Mouse (Mus musculus) liver, adult 2 months (tissue): Measurements from ENCODE around the gene Cox19. TPM values are rescaled to one million over a fixed set of nuclear protein-coding genes. Genes with fewer than 3 reads are reported as not detected.

Source experiments
- DNase-seq: peaks from one replicate; pipeline ENCODE4 v3.0.0-alpha.2; 2011; ENCODE audit warnings: low read depth, low spot score; ENCODE audit errors: extremely low read depth
- H3K27ac ChIP-seq: fragments of 200-500 bp; replicated peaks from 2 replicates; pipeline ENCODE4 v1.5.1; 2012; ENCODE audit warnings: low read depth, mild to moderate bottlenecking, control low read depth, inconsistent platforms, low read length; ENCODE audit not compliant: insufficient read depth
- H3K27me3 ChIP-seq: fragments of 200-500 bp; 2 replicates; pipeline ENCODE4 v1.6.1; 2012; ENCODE audit warnings: mild to moderate bottlenecking, moderate library complexity, low read length, inconsistent platforms; ENCODE audit not compliant: control insufficient read depth, insufficient read depth
- H3K36me3 ChIP-seq: fragments of 200-500 bp; 2 replicates; pipeline ENCODE4 v1.6.1; 2012; ENCODE audit warnings: low read length, inconsistent platforms; ENCODE audit not compliant: control insufficient read depth, insufficient read depth
- H3K4me1 ChIP-seq: fragments of 200-500 bp; 2 replicates; pipeline ENCODE4 v1.6.1; 2011; ENCODE audit warnings: low read length; ENCODE audit not compliant: control insufficient read depth, insufficient read depth
- H3K4me3 ChIP-seq: fragments of 200-500 bp; 2 replicates; pipeline ENCODE4 v1.5.1; 2011; ENCODE audit warnings: low read depth, mild to moderate bottlenecking, control low read depth, low read length, moderate library complexity; ENCODE audit not compliant: insufficient read depth
- H3K79me2 ChIP-seq: fragments of 200-500 bp; 2 replicates; pipeline ENCODE4 v1.6.1; 2012; ENCODE audit warnings: inconsistent platforms, mild to moderate bottlenecking, low read length, moderate library complexity; ENCODE audit not compliant: control insufficient read depth, insufficient read depth
- H3K9ac ChIP-seq: fragments of 200-500 bp; 2 replicates; pipeline ENCODE4 v1.6.1; 2012; ENCODE audit warnings: low read depth, mild to moderate bottlenecking, control low read depth, inconsistent platforms, low read length
- CTCF ChIP-seq: fragments of 200-500 bp; IDR thresholded peaks from 2 replicates; pipeline ENCODE4 v1.5.1; 2011; ENCODE audit warnings: low read depth, low read length, control low read depth
- POLR2A ChIP-seq: fragments of 200-500 bp; IDR thresholded peaks from 2 replicates; pipeline ENCODE4 v1.6.1; 2011; ENCODE audit warnings: low read length, control low read depth; ENCODE audit not compliant: insufficient read depth; ENCODE audit errors: extremely low read depth
- WGBS: fragments of 180-500 bp; shearing (Covaris S2); methylation state at CpG from one replicate; pipeline ENCODE4 v1.1.7; 2018; 5-methylcytosine and 5-hydroxymethylcytosine counted together
- polyA plus RNA-seq: library from polyadenylated mRNA; depleted of rRNA; stranded (reverse); fragments of >200 nt; gene quantifications from 2 replicates; pipeline ENCODE4 v1.2.3, GENCODE M21; 2012
- total RNA-seq: library from RNA; depleted of rRNA; stranded (reverse); fragments of >200 nt; gene quantifications from 2 replicates; pipeline ENCODE4 v1.2.3, GENCODE M21; 2014

Cox19 gene
- total and polyA plus RNA-seq, 2 experiments, result 23.6 to 82.4 TPM

GRCm38 (mm10) chr5:139389676-139390061 is 38.5 kb upstream of the Cox19 start:
- Histone ChIP-seq H3K27me3 (no peaks in the 10 kb centered on the region), H3K9ac (peak overlapping the region; percentile 8; the same call in 1 of the 2 replicates), H3K79me2 (peaks cover 43% of the 10 kb centered on the region), H3K4me1 (peaks cover 53% of the 10 kb centered on the region), H3K27ac (peak overlapping the region; percentile 57), H3K36me3 (peaks cover 3% of the 10 kb centered on the region; the same call in 1 of the 2 replicates), H3K4me3 (no peak overlapping the region)
- 2% methylated on average over 6 of the region's 6 CpGs for WGBS
- DNase-seq, result peak; percentile 86
- TF ChIP-seq POLR2A (no peak), CTCF (peak; percentile 26; the same call in 1 of the 2 replicates)

- Histone ChIP-seq H3K27me3 (no peaks in the 10 kb centered on the region), H3K79me2 (peaks cover 43% of the 10 kb centered on the region), H3K4me1 (peaks cover 55% of the 10 kb centered on the region), H3K36me3 (peaks cover 3% of the 10 kb centered on the region; the same call in 1 of the 2 replicates), H3K9ac (peak overlapping the region; percentile 19), H3K4me3 (no peak overlapping the region), H3K27ac (peak overlapping the region; percentile 65)
- WGBS, result 46% methylated on average over 17 of the region's 17 CpGs
- no peak for DNase-seq
- no peak for TF ChIP-seq CTCF
- TF ChIP-seq POLR2A, result no peak
These were observed 37.8 kb upstream of the Cox19 start for GRCm38 (mm10) chr5:139388694-139389675.

GRCm38 (mm10) chr5:139388195-139388570 is 37.0 kb upstream of the Cox19 start:
- peaks cover 3% of the 10 kb centered on the region; the same call in 1 of the 2 replicates for H3K36me3 ChIP-seq
- DNase-seq, result no peak
- H3K9ac ChIP-seq, result peak overlapping the region; percentile 19
- WGBS, result 80% methylated on average over 4 of the region's 4 CpGs
- H3K27me3 ChIP-seq, result no peaks in the 10 kb centered on the region
- H3K27ac ChIP-seq, result peak overlapping the region; percentile 65
- peaks cover 49% of the 10 kb centered on the region for H3K79me2 ChIP-seq
- peaks cover 63% of the 10 kb centered on the region for H3K4me1 ChIP-seq
- no peak for TF ChIP-seq POLR2A
- TF ChIP-seq CTCF, result no peak
- no peak overlapping the region for H3K4me3 ChIP-seq

- Histone ChIP-seq H3K36me3 (peaks cover 3% of the 10 kb centered on the region; the same call in 1 of the 2 replicates), H3K4me1 (peaks cover 67% of the 10 kb centered on the region), H3K27ac (peak overlapping the region; percentile 52), H3K79me2 (peaks cover 51% of the 10 kb centered on the region), H3K4me3 (no peak overlapping the region), H3K9ac (peak overlapping the region; percentile 11), H3K27me3 (no peaks in the 10 kb centered on the region)
- no peak for DNase-seq
- TF ChIP-seq POLR2A (no peak), CTCF (no peak)
- 70% methylated on average over 10 of the region's 10 CpGs for WGBS
These were observed 36.3 kb upstream of the Cox19 start for GRCm38 (mm10) chr5:139387329-139388194.

- peak overlapping the region; percentile 17; the same call in 1 of the 2 replicates for H3K9ac ChIP-seq
- no peak overlapping the region for H3K4me3 ChIP-seq
- no peaks in the 10 kb centered on the region for H3K36me3 ChIP-seq
- H3K27me3 ChIP-seq, result no peaks in the 10 kb centered on the region
- WGBS, result 75% methylated on average over 5 of the region's 5 CpGs
- peaks cover 67% of the 10 kb centered on the region for H3K4me1 ChIP-seq
- H3K27ac ChIP-seq, result peak overlapping the region; percentile 50
- no peak for TF ChIP-seq POLR2A
- no peak for TF ChIP-seq CTCF
- peaks cover 42% of the 10 kb centered on the region; the same call in 1 of the 2 replicates for H3K79me2 ChIP-seq
- DNase-seq, result no peak
These were observed 34.8 kb upstream of the Cox19 start for GRCm38 (mm10) chr5:139386047-139386446.
